Comparison of ENCODE assay signal across 20 mouse cellular contexts in the genomic region with DNA sequence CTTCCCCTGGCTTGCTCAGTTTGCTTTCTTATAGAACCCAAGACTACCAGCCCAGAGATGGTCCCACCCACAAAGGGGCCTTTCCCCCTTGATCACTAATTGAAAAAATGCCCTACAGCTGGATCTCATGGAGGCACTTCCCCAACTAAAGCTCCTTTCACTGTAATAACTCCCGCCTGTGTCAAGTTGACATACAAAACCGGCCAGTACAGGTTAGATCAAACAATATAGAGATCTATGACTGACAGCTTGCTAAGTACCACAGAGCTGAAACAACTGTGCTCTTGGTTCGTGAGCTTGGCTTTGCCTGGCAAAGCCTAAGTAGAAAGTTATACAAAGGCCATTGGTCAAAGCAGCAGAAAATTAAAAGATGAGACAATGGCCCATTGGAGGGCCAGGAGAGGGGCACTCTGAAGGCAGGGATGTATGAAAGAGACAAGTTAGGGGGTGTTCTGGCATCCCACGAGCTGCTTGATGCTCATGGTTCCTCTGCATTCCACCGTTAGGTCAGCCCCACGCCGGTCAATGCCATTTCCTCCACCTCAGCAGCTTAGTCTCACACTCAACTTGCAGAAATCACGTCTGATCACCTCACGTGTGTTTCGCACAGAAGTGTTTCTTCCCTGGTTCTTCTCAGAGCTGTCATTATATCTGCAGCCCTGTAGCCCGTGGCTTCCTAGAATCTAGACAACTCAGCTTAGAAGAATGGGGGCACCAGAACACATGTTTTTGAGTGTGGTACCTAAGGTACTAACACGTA.
DNase-seq lines count a peak whose midpoint lies in the region; ATAC-seq and TF ChIP-seq lines count a peak whose summit lies in the region.
"Had no signal": no experiment of that assay in that cellular context is flagged by ENCODE, and none has a peak within 500 bp of the region (broad histone marks: within the 10 kb centered on the region; RNA-seq: fewer than 3 reads in every experiment).

No protein-coding gene starts in this region.

- H3K9me3 ChIP-seq in embryonic facial prominence, embryonic 15.5 days (replicated peaks), result no peaks in the 10 kb centered on the region
- no peaks in the 10 kb centered on the region for H3K9me3 ChIP-seq in stomach, embryonic 15.5 days
- H3K9me3 ChIP-seq in hindbrain, postnatal 0 days (ENCODE audit: low read length), result no peaks in the 10 kb centered on the region
- H3K9me3 ChIP-seq: neural tube, embryonic 15.5 days had no signal

- H3K4me3 ChIP-seq in layer of hippocampus, adult 2 months, result no peak overlapping the region
- H3K4me3 ChIP-seq in embryonic facial prominence, embryonic 15.5 days (replicated peaks), result no peak overlapping the region
- no peak overlapping the region for H3K4me3 ChIP-seq in stomach, embryonic 15.5 days (replicated peaks)
- H3K4me3 ChIP-seq in hindbrain, postnatal 0 days (ENCODE audit: low read length), result no peak overlapping the region
- H3K4me3 ChIP-seq: neural tube, embryonic 15.5 days had no signal

- peaks cover 40% of the 10 kb centered on the region for H3K4me1 ChIP-seq in embryonic facial prominence, embryonic 15.5 days
- peaks cover 6% of the 10 kb centered on the region for H3K4me1 ChIP-seq in stomach, embryonic 15.5 days
- H3K4me1 ChIP-seq in hindbrain, postnatal 0 days (ENCODE audit: insufficient read depth, low read length), result peaks cover 5% of the 10 kb centered on the region

- 53% methylated on average over 12 of the region's 12 CpGs for WGBS in embryonic facial prominence, embryonic 15.5 days
- 79% methylated on average over 12 of the region's 12 CpGs for WGBS in stomach, embryonic 15.5 days
- WGBS in hindbrain, postnatal 0 days, result 81% methylated on average over 12 of the region's 12 CpGs

- H3K4me2 ChIP-seq in embryonic facial prominence, embryonic 15.5 days (replicated peaks), result no peak overlapping the region
- H3K4me2 ChIP-seq in stomach, embryonic 15.5 days, result no peak overlapping the region
- H3K4me2 ChIP-seq in hindbrain, postnatal 0 days (ENCODE audit: low read depth, low read length), result no peak overlapping the region
- H3K4me2 ChIP-seq: neural tube, embryonic 15.5 days had no signal

- no peak for ATAC-seq in embryonic facial prominence, embryonic 15.5 days (ENCODE audit: insufficient number of reproducible peaks, low FRiP score, low TSS enrichment, low read depth)
- ATAC-seq in stomach, embryonic 15.5 days (ENCODE audit: insufficient read depth, low FRiP score, low read depth), result no peak
- no peak for ATAC-seq in hindbrain, postnatal 0 days
- ATAC-seq: forebrain, postnatal 0 days; hindbrain, embryonic 16.5 days had no signal

- H3K27ac ChIP-seq in layer of hippocampus, adult 2 months, result peak overlapping the region; percentile 83
- 0 out of 2 replicates have a peak overlapping the region, but pooled peaks have one; percentile 13 for H3K27ac ChIP-seq in embryonic facial prominence, embryonic 15.5 days (replicated peaks)
- H3K27ac ChIP-seq in stomach, embryonic 15.5 days, result peak overlapping the region; percentile 59; the same call in 1 of the 2 replicates
- no peak overlapping the region for H3K27ac ChIP-seq in hindbrain, postnatal 0 days
- H3K27ac ChIP-seq: neural tube, embryonic 15.5 days had no signal

- no peak overlapping the region for H3K9ac ChIP-seq in embryonic facial prominence, embryonic 15.5 days
- H3K9ac ChIP-seq in stomach, embryonic 15.5 days, result no peak overlapping the region
- no peak overlapping the region for H3K9ac ChIP-seq in hindbrain, postnatal 0 days (replicated peaks; ENCODE audit: low read length)
- H3K9ac ChIP-seq: forebrain, postnatal 0 days; neural tube, embryonic 15.5 days had no signal

- peak; percentile 28 for DNase-seq in embryo, embryonic 11 days
- DNase-seq in embryo, embryonic 10 days (ENCODE audit: low spot score), result no peak
- DNase-seq in layer of hippocampus, adult 2 months (ENCODE audit: low spot score in 2 of 2), result no peak
- DNase-seq in layer of hippocampus, postnatal 10 days (ENCODE audit: low spot score in 2 of 2), result no peak
- DNase-seq in urinary bladder, postnatal 25 days (ENCODE audit: low spot score), result no peak
- no peak for DNase-seq in hindbrain, postnatal 0 days (ENCODE audit: low spot score)
- DNase-seq: adrenal gland, postnatal 14 days; cerebellum, adult 2 months; cerebellum, postnatal 25 days; forebrain, postnatal 0 days; heart, postnatal 4 days; kidney, adult 2 months; kidney, postnatal 10 days; left cerebral cortex, postnatal 4 days; lung, postnatal 4 days; thymus, postnatal 14 days had no signal

- no peak for TF ChIP-seq CTCF in layer of hippocampus, adult 2 months (conservative IDR thresholded peaks at IDR 0.05)
- TF ChIP-seq CTCF in hindbrain, postnatal 0 days (IDR thresholded peaks at IDR 0.05; ENCODE audit: low read depth), result no peak

- no peaks in the 10 kb centered on the region for H3K36me3 ChIP-seq in embryonic facial prominence, embryonic 15.5 days
- no peaks in the 10 kb centered on the region for H3K36me3 ChIP-seq in stomach, embryonic 15.5 days
- no peaks in the 10 kb centered on the region for H3K36me3 ChIP-seq in hindbrain, postnatal 0 days (ENCODE audit: insufficient read depth, low read length)
- H3K36me3 ChIP-seq: neural tube, embryonic 15.5 days had no signal

- H3K27me3 ChIP-seq in embryonic facial prominence, embryonic 15.5 days, result no peaks in the 10 kb centered on the region
- no peaks in the 10 kb centered on the region for H3K27me3 ChIP-seq in stomach, embryonic 15.5 days (replicated peaks)
- H3K27me3 ChIP-seq in hindbrain, postnatal 0 days (ENCODE audit: insufficient read depth, low read length), result no peaks in the 10 kb centered on the region
- H3K27me3 ChIP-seq: neural tube, embryonic 15.5 days had no signal
